Mouse (Mus musculus): ENCODE measurements around the gene Rab30. TPM values are rescaled to one million over a fixed set of nuclear protein-coding genes. Genes with fewer than 3 reads are reported as not detected.
A peak's percentile ranks its signal among the peaks of the same experiment; 100 is the strongest.

Gene Rab30
- polyA plus RNA-seq, 1 experiment from 2014 or later: 22.9 TPM

GRCm38 (mm10) chr7:92874116-92874675 lies 132.8 kb downstream of the Rab30 start, which contains the start of the genes Ddias and Prcp:
Gene Ddias (minus strand): TSS chr7:92874247.
Gene Prcp (plus strand): TSS chr7:92874470.
- Histone ChIP-seq H3K4me2 (replicated peaks) (peak within 1 kb of the TSS; percentile 77), H3K9ac (peak within 1 kb of the TSS; percentile 81), H3K9me3 (no peaks in the 10 kb centered on the region), H3K27ac (peak within 1 kb of the TSS; percentile 96), H3K4me3 (peak within 1 kb of the TSS; percentile 67), H3K4me1 (peaks cover 18% of the 10 kb centered on the region), H3K36me3 (no peaks in the 10 kb centered on the region), H3K27me3 (no peaks in the 10 kb centered on the region)
- peak; percentile 85 for ATAC-seq (ENCODE audit: low FRiP score, low read depth)
- under 1% methylated on average over 53 of the region's 53 CpGs for WGBS

- H3K9ac ChIP-seq: peak overlapping the region; percentile 81
- H3K9me3 ChIP-seq: no peaks in the 10 kb centered on the region
- peaks cover 18% of the 10 kb centered on the region for H3K4me1 ChIP-seq
- no peaks in the 10 kb centered on the region for H3K27me3 ChIP-seq
- H3K27ac ChIP-seq: peak overlapping the region; percentile 96
- H3K4me2 ChIP-seq (replicated peaks): peak overlapping the region; percentile 77
- H3K36me3 ChIP-seq: no peaks in the 10 kb centered on the region
- under 1% methylated on average over 29 of the region's 29 CpGs for WGBS
- peak overlapping the region; percentile 67 for H3K4me3 ChIP-seq
- ATAC-seq (ENCODE audit: low FRiP score, low read depth): peak; percentile 84
These were observed 133.5 kb downstream of the Rab30 start for GRCm38 (mm10) chr7:92874761-92875408.

GRCm38 (mm10) chr7:92876066-92876465 lies 134.7 kb downstream of the Rab30 start:
- Histone ChIP-seq H3K9me3 (no peaks in the 10 kb centered on the region), H3K4me1 (peaks cover 18% of the 10 kb centered on the region), H3K9ac (peak overlapping the region; percentile 35; the same call in 1 of the 2 replicates), H3K27me3 (no peaks in the 10 kb centered on the region), H3K36me3 (no peaks in the 10 kb centered on the region), H3K4me3 (peak overlapping the region; percentile 67), H3K27ac (peak overlapping the region; percentile 82), H3K4me2 (replicated peaks) (peak overlapping the region; percentile 77)
- ATAC-seq (ENCODE audit: low FRiP score, low read depth): no peak
- WGBS: 18% methylated on average over 3 of the region's 3 CpGs

- peak overlapping the region; percentile 60 for H3K9ac ChIP-seq
- ATAC-seq (ENCODE audit: low FRiP score, low read depth): 0 out of 2 replicates have a peak, but pooled peaks have one; percentile 11
- H3K36me3 ChIP-seq: no peaks in the 10 kb centered on the region
- H3K4me1 ChIP-seq: peaks cover 18% of the 10 kb centered on the region
- peak overlapping the region; percentile 82 for H3K27ac ChIP-seq
- peak overlapping the region; percentile 77 for H3K4me2 ChIP-seq (replicated peaks)
- WGBS: 7% methylated on average over 7 of the region's 7 CpGs
- H3K27me3 ChIP-seq: no peaks in the 10 kb centered on the region
- H3K9me3 ChIP-seq: no peaks in the 10 kb centered on the region
- peak overlapping the region; percentile 67 for H3K4me3 ChIP-seq
These were observed 135.1 kb downstream of the Rab30 start for GRCm38 (mm10) chr7:92876538-92876937.

DNA sequence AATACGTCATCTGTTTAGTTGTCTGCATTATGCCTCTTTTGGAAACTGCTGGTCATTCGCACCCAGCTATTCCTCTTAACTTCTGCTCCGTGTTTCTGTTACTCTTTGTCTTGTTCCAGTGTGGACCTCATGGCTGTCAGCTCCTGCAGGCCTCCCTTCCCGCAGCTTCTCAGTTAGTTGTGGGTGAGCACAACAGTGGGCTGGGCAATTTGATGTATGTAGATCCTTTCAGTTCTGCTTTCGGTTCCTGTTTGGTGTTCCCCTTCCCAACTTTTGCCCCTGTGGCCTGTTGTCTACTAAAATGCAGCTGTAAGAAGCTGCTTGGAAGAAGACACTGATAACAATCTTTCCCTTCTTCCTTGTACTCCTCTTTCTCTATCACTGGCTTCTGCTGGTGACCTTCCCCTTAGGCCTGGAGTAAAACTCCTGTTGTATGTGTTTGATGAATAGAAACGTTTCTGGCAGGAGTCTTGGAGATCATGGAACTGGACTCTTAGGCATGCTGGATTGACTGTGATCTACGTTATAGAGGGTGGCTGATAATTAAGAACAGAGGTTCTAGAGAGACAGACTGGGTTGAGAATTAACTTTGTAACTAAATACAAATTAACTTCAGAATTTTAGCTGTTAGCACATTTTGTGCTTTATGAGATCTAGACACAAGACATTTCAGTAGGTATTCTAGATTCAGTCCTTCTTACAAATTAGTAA lies 137.3 kb downstream of the Rab30 start:
- Histone ChIP-seq H3K36me3 (no peaks in the 10 kb centered on the region), H3K27me3 (no peaks in the 10 kb centered on the region), H3K4me3 (no peak overlapping the region), H3K4me2 (replicated peaks) (no peak overlapping the region), H3K9ac (no peak overlapping the region), H3K27ac (no peak overlapping the region), H3K9me3 (no peaks in the 10 kb centered on the region), H3K4me1 (peaks cover 11% of the 10 kb centered on the region)
- WGBS: 70% methylated on average over 7 of the region's 7 CpGs
- ATAC-seq (ENCODE audit: low FRiP score, low read depth): no peak

DNA sequence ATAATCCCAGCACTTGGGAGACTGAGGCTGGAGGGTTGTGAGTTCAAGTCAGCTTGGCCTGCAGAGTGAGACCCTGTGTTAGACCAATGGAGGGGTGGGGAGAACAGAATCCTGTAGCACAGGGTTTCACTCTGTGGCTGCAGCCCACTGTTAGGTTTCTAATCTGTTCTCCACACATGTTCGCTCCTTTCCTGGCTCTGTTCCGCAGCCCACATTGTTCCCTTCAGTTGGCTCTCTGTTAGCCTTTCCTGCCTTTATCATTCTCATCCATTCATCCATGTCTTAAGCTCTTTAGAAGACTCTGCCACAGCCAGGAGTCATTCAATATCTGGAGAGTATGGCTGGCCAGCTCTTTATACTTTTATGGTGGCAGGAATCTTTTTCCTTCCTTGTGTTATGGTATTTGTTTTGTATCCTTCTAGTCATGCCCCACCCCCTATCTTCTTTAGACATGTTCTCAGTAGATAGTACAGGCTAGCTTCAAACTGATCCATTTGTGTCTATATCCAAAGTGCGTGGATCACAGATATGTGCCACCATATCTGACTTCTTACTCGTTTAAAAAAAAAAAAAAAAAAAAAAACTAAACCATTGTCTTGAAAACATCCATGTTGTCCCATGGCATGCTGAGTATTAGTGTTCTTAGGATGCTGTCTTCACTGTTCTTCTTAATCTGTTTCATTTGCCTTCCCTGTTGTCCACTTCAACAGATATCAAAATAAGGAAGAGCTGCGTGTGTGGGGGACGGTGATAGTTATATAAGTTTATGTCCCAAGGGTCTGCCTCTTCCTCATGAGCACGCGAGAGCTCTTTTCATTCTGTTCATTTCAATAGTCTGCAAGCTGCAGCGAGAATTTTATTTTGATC lies 142.7 kb downstream of the Rab30 start:
- no peak for ATAC-seq (ENCODE audit: low FRiP score, low read depth)
- no peak overlapping the region for H3K9ac ChIP-seq
- H3K4me3 ChIP-seq: no peak overlapping the region
- H3K4me2 ChIP-seq (replicated peaks): no peak overlapping the region
- H3K36me3 ChIP-seq: no peaks in the 10 kb centered on the region
- WGBS: 89% methylated on average over 9 of the region's 9 CpGs
- no peak overlapping the region for H3K27ac ChIP-seq
- no peaks in the 10 kb centered on the region for H3K9me3 ChIP-seq
- H3K4me1 ChIP-seq: 0 out of 2 replicates have a peak, but pooled peaks cover 4% of the 10 kb centered on the region
- H3K27me3 ChIP-seq: no peaks in the 10 kb centered on the region

DNA sequence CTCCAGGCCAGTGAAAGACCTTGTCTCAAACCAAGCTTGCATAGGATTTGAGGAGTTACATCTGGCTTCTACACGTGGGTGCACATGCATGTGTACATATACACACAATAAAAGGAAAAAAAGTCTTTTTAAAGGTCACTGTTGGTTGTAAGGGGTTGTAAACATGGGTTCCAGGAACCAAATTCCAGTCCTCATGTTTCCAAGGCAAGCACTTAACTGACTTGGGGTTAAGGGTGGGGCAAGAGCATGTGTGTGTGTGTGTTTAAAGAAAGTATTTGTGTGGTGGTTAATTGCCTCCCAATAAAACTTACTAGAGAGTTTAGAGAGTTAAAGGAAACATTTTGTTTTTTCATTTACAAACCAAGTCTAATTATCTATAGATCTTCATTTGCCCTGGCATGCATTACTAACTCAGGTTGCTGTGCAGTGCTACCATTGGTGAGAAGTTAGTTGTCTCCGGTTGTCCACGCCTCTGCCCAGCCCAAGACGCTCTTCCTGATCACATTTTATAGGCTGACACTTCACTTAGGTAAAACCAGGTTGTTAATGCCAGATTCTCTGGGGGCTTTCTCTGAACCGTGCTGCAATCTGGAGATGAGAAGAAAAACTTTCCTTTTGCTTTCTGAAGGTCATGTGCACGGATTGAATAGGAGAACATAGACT lies 143.7 kb downstream of the Rab30 start:
- no peaks in the 10 kb centered on the region for H3K36me3 ChIP-seq
- H3K27me3 ChIP-seq: no peaks in the 10 kb centered on the region
- ATAC-seq (ENCODE audit: low FRiP score, low read depth): no peak
- no peak overlapping the region for H3K4me3 ChIP-seq
- no peak overlapping the region for H3K4me2 ChIP-seq (replicated peaks)
- no peak overlapping the region for H3K9ac ChIP-seq
- WGBS: 64% methylated on average over 6 of the region's 6 CpGs
- 0 out of 2 replicates have a peak, but pooled peaks cover 7% of the 10 kb centered on the region for H3K4me1 ChIP-seq
- no peaks in the 10 kb centered on the region; the same call in 1 of the 2 replicates for H3K9me3 ChIP-seq
- H3K27ac ChIP-seq: no peak overlapping the region

GRCm38 (mm10) chr7:92886801-92887200 lies 145.4 kb downstream of the Rab30 start:
- H3K9me3 ChIP-seq: no peaks in the 10 kb centered on the region; the same call in 1 of the 2 replicates
- H3K4me3 ChIP-seq: no peak overlapping the region
- H3K27me3 ChIP-seq: no peaks in the 10 kb centered on the region
- no peak for ATAC-seq (ENCODE audit: low FRiP score, low read depth)
- no peaks in the 10 kb centered on the region for H3K36me3 ChIP-seq
- 85% methylated on average over 7 of the region's 7 CpGs for WGBS
- H3K4me2 ChIP-seq (replicated peaks): no peak overlapping the region
- H3K27ac ChIP-seq: no peak overlapping the region
- peaks cover 14% of the 10 kb centered on the region; the same call in 1 of the 2 replicates for H3K4me1 ChIP-seq
- H3K9ac ChIP-seq: no peak overlapping the region

GRCm38 (mm10) chr7:92887230-92887629 lies 145.8 kb downstream of the Rab30 start:
- 90% methylated on average over 5 of the region's 5 CpGs for WGBS
- Histone ChIP-seq H3K4me3 (no peak overlapping the region), H3K4me1 (peaks cover 14% of the 10 kb centered on the region; the same call in 1 of the 2 replicates), H3K36me3 (no peaks in the 10 kb centered on the region), H3K27ac (no peak overlapping the region), H3K9ac (no peak overlapping the region), H3K4me2 (replicated peaks) (no peak overlapping the region), H3K9me3 (no peaks in the 10 kb centered on the region; the same call in 1 of the 2 replicates), H3K27me3 (no peaks in the 10 kb centered on the region)
- ATAC-seq (ENCODE audit: low FRiP score, low read depth): no peak

GRCm38 (mm10) chr7:92890211-92890610 lies 148.8 kb downstream of the Rab30 start:
- no peak for ATAC-seq (ENCODE audit: low FRiP score, low read depth)
- 7% methylated on average over 1 of the region's 1 CpGs for WGBS
- no peak overlapping the region for H3K9ac ChIP-seq

More at GRCm38 (mm10) chr7:92890211-92890610, 148.8 kb downstream of the Rab30 start:
- no peaks in the 10 kb centered on the region for H3K27me3 ChIP-seq
- H3K4me1 ChIP-seq: peaks cover 9% of the 10 kb centered on the region; the same call in 1 of the 2 replicates
- peaks cover 3% of the 10 kb centered on the region; the same call in 1 of the 2 replicates for H3K36me3 ChIP-seq
- H3K4me3 ChIP-seq: no peak overlapping the region
- H3K27ac ChIP-seq: no peak overlapping the region
- H3K9me3 ChIP-seq: no peaks in the 10 kb centered on the region; the same call in 1 of the 2 replicates
- no peak overlapping the region for H3K4me2 ChIP-seq (replicated peaks)
